Mouse (Mus musculus) monocyte, adult 5-6 weeks (primary cell): Measurements from ENCODE around the gene Galns. TPM values are rescaled to one million over a fixed set of nuclear protein-coding genes. Genes with fewer than 3 reads are reported as not detected.
A peak's percentile ranks its signal among the peaks of the same experiment; 100 is the strongest.

Source experiments
- ATAC-seq: fragments of 153-309, 156-312 bp; replicated peaks from 2 replicates; pipeline ENCODE4 v1.8.0; 2017; ENCODE audit warnings: mild to moderate bottlenecking; ENCODE audit not compliant: low TSS enrichment, insufficient number of reproducible peaks, severe bottlenecking, poor library complexity, low FRiP score
- total RNA-seq: library from RNA; stranded (forward); fragments of 200-1000, 200-491, 200-594 nt; gene quantifications from 3 replicates; pipeline ENCODE4 v1.2.3, GENCODE M21; 2017

Gene Galns
- total RNA-seq, 1 experiment from 2014 or later = 9.9 TPM

DNA sequence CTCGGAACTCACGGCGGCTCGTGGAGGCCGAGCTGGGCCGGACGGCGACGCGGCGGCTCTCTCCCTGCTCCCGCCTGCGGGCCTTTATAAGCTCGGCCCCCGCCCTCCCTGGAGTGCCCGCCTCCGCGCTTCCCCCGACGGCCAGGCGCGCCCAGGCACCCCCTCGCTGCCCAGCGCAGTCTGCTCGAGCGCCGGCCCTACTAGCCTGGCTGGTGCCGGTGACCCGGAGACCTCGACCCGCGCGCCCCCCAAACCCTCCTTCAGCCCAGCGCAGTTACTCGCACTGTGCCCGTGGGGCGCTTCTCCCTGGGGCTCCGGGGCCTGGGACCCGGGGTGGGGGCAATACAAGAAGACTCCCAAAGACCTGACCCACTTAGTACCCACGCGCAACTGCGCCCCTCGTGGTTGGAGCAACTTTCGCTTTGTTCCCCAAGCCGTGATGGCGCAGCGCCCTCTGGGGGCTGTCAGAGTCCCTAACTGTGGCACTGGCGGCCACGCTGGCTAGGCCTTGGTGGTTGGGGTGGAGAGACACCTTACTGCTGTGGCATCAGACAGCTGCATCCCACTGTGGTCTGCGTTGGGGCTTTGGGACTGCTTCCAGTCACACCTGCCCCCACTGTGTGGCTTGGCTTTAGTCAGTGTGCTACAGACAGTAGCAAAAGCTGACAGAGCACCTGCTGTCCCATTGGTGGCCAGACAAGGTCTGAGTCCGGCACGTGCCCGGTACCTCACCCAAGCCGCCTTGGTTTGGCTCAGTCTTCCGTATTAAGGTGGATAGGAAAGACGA is 59.8 kb downstream of the Galns start, which contains the start of gene Piezo1:
Piezo1 (minus strand) TSS at position 65 of the 787 bp plus-strand sequence.
- peak; percentile 61 for ATAC-seq

- no peak for ATAC-seq
Observed at GRCm38 (mm10) chr8:122550995-122551264, 60.3 kb downstream of the Galns start.

GRCm38 (mm10) chr8:122550234-122550994 is 60.8 kb downstream of the Galns start:
- ATAC-seq = no peak

DNA sequence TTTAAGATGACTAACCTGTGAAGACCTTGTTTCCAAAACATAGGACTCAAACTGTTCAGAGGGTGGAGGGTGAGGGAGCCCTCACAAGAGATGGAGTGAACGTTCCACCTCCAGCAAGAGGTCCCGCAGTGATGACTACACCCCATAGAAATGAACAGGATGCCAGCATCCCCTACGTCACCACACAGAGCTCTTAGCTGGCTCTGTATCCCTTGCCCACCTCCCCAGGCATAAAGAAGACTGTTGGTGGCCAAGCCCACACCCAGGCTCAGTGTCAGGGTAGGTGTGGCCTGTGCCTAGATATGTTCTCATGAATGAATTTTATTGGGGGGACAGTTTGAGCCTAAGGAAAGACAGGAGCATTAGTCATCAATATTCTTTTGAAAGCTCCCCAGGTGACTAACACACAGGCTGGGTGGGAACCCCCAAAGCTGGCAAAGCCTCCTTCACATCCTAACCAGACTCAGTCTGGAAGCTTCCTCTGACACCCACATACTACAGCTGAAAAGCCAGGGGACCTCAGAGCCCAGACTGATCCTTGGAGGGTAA is 62.3 kb downstream of the Galns start:
- no peak for ATAC-seq

DNA sequence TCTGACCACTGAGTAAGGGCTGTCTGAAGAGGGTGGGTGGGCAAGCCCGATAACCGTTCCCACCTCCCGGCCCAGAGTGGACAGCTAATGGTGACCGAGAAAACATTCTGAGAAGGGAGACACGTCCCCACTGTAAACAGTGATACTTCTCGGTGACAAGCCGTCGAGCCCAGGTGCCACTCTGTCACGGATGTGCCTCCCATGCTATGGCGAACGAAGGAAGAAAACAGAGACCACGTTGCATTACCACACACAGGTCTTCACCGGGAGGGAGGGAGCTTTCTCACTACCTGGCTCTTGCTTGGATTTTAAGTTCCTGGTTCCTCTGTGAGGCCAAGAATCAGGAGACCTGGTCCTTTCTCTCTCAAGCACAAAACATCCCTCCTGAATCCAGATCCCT is 62.9 kb downstream of the Galns start:
- no peak for ATAC-seq

DNA sequence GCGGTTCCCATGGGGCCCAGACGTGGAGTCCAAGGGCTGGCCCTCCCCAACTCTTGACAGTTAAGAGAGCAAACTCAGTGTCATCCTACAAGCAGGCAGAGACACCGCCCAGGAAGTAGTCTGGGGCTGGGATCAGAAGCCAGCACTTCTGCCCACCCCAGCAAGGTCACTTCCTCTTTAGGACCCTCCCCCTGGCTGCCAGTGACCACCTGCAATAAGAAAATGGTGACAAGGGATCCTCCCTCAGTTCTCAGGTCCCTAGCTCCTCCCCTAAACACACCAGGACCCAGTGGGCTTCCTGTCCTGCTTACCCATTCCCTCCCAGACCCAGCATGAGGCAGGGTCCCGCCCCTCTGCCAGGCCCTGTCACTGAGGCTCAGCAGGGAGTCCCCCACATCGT is 63.4 kb downstream of the Galns start:
- ATAC-seq = peak; percentile 84

DNA sequence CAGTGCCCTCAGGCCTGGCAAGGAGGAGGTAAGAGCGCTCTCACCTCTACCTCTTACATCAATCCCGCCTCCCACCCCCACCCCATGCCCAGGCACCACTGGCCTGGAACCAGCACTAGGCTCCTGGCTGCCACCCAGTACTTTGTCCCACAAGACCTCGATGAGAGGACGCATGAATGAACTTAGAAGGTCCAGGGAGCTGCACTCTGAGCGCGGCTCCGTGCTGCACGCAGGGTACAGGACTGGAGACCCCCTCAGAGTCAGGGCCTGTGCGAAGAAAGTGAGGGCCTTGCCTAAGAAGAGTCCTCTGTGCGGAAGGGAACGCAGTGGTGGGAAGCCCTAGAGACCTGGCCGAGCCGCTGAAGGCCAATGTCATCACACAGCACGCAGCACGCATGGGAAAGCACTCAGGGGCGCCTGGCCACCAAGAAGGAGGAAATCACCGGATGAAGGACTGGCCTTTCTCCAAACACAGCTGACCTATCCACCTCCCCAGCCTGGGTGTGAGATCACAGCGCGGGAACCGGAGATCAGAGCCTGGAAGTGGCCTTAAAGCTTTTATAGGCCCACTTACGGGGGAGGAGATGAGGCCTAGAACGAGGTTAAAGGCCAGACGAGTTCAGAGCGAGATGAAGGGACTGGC is 64.3 kb downstream of the Galns start:
- ATAC-seq = no peak

DNA sequence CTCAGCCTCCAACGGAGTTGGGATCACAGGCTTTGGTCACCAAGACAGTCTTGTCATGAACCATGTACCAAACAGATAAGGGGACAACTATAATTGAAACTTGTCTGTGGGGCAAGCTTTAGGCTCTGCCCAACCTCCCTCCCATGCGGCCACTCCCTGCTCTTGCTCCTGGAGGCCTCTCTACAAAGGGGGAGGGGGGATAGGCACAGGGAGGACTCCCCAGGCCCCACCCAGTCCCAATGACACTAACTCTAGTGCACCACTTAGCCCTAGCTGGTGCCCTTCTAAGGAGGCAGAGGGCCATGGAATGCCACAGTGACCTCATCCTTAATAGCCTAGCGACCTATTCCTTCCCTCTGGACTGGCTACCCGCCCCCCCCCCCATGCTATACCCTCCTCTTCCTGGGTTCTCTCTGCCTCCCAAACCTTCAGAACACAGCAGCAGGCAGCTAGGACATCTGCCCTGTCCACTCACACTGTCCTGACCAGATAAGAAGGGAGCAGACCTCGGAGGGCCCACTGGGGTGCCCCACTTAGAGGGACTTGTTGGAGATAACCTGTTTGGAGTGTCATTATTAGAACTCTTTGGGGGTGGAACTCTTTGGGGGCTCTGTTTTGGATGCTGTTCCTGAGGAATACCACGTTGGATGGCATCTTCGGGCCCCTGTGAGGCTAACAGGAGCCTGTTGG is 65.1 kb downstream of the Galns start:
- no peak for ATAC-seq

GRCm38 (mm10) chr8:122544138-122544537 is 67.1 kb downstream of the Galns start:
- no peak for ATAC-seq

GRCm38 (mm10) chr8:122538310-122539076 is 72.8 kb downstream of the Galns start:
- no peak for ATAC-seq

- ATAC-seq = no peak
Observed at GRCm38 (mm10) chr8:122537812-122538211, 73.5 kb downstream of the Galns start.

DNA sequence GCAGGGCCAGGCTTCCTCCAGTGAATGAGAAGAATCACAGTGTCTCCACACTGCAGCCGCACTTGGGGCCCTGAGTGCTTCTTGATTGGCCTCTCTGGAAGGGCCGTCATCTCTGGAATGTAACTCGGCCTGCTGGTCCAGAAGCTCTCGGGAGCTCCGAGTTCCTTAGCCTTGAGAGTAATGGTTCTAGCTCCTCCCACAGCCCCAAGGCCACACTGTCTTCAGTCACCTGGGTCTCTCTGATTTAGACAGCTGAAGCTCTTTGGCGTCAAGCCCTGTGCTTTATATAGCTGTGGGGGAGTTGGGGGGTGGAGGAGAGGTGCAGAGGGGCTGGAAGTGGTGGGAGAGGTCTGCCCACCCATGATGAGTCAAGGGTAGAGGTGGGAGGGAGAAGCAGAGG is 74.2 kb downstream of the Galns start:
- no peak for ATAC-seq

DNA sequence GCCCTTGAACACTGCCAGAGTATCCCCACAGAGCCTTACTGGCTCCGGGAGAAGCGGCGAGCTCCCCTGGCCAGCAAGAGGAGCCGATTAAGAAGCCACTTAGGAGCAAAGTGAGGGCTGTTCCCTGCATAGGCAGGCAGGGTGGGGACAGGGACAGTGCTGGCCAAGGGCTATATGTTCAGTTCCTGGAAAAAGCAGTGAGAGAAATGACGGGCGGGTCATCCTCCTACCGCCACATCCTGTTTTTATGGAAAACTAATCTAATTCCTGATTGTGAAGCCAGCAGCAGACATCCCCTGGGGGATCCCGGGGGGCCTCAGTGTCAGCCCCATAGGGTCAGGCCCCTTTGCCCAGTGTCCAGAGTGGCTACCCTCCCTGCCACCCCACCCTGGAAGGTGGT is 80.0 kb downstream of the Galns start:
- ATAC-seq = no peak

DNA sequence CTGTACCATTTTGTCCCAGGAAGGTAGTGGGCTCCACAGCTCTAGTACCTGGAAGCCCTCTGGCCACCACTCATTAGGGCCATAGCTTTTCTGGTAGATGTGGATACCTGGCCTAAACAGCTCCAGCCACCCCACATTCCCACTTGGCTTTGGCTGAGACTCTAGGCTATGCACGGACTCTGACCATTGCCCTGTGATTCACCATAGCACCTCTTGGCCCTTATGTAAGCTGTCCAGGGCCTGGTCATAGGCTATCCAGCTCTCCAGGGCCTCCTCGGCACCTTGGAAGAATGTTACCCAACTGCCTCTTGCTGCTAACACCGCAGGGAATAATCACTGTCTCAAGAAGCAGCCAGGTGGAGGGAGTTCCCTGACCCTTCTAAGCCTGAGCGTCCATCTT is 82.1 kb downstream of the Galns start:
- no peak for ATAC-seq

Other genes with a start within 250 kb of the Galns start
- 57.4 to 76.1 TPM (median 69.7 TPM) in 3 replicates for gene Zc3h18, start 234.9 kb downstream of the Galns start, total RNA-seq
- not detected in 3 replicates for gene Il17c, start 189.4 kb downstream of the Galns start, total RNA-seq
- 340 to 389 TPM (median 367 TPM) in 3 replicates for gene Cyba, start 178.5 kb downstream of the Galns start, total RNA-seq
- 4.5 to 9.2 TPM (median 8.8 TPM) in 3 replicates for gene Mvd, start 168.0 kb downstream of the Galns start, total RNA-seq
- gene Snai3, start 150.7 kb downstream of the Galns start, total RNA-seq = 1.6 TPM in 1 of 3 replicates, not detected in the others
- gene Rnf166, start 135.4 kb downstream of the Galns start, total RNA-seq = 96.0 to 108 TPM (median 106 TPM) in 3 replicates
- gene Ctu2, start 135.3 kb downstream of the Galns start, total RNA-seq = 10.3 to 24.8 TPM (median 12.1 TPM) in 3 replicates
- 31.7 to 76.2 TPM (median 45.9 TPM) in 3 replicates for gene Piezo1, start 60.1 kb downstream of the Galns start, total RNA-seq
- gene Cdt1, start 43.4 kb downstream of the Galns start, total RNA-seq = 11.1 to 24.4 TPM (median 12.4 TPM) in 3 replicates
- gene Aprt, start 34.6 kb downstream of the Galns start, total RNA-seq = 30.5 to 53.3 TPM (median 49.7 TPM) in 3 replicates
- 19.5 to 35.7 TPM (median 20.3 TPM) in 3 replicates for gene Trappc2l, start 177 bp upstream of the Galns start, total RNA-seq
- gene Pabpn1l, start 11.3 kb upstream of the Galns start, total RNA-seq = not detected in 3 replicates
- 21.2 to 48.6 TPM (median 32.6 TPM) in 3 replicates for gene Cbfa2t3, start 87.6 kb upstream of the Galns start, total RNA-seq
- 2.6 to 6.0 TPM (median 4.1 TPM) in 3 replicates for gene Acsf3, start 164.0 kb upstream of the Galns start, total RNA-seq
- not detected in 3 replicates for gene Cdh15, start 236.5 kb upstream of the Galns start, total RNA-seq